Mouse (Mus musculus): ENCODE data around the gene Tpsb2. TPM values are rescaled to one million over a fixed set of nuclear protein-coding genes. Genes with fewer than 3 reads are reported as not detected.

Gene Tpsb2
- not detected for polyA plus RNA-seq (2017; shearing (Covaris generic))

GRCm38 (mm10) chr17:25366005-25366404 lies at the start of gene Tpsb2:
Gene Tpsb2 (plus strand): TSS chr17:25366305.

GRCm38 (mm10) chr17:25318354-25318753 lies 47.8 kb upstream of the Tpsb2 start, which contains the start of gene Prss29:
Gene Prss29 (plus strand): TSS chr17:25318654.

GRCm38 (mm10) chr17:25345462-25345861 lies 20.6 kb upstream of the Tpsb2 start, which contains the start of gene Tpsab1:
Gene Tpsab1 (minus strand): TSS chr17:25345562.

GRCm38 (mm10) chr17:25368973-25369372 lies 2.9 kb downstream of the Tpsb2 start, which contains the start of gene Tpsg1:
Gene Tpsg1 (plus strand): TSS chr17:25369273.

Other genes starting within 250 kb of the Tpsb2 start
- gene Ptx4, start 245.5 kb upstream of the Tpsb2 start, polyA plus RNA-seq (2017; shearing (Covaris generic)) = 0.71 TPM
- 23.9 TPM for gene Clcn7, start 232.9 kb upstream of the Tpsb2 start, polyA plus RNA-seq (2017; shearing (Covaris generic))
- gene Ccdc154, start 203.8 kb upstream of the Tpsb2 start, polyA plus RNA-seq (2017; shearing (Covaris generic)) = 0.26 TPM
- not detected for gene Gm38655, start 190.8 kb upstream of the Tpsb2 start, polyA plus RNA-seq (2017; shearing (Covaris generic))
- gene BC003965, start 181.8 kb upstream of the Tpsb2 start, polyA plus RNA-seq (2017; shearing (Covaris generic)) = 13.8 TPM
- gene Unkl, start 177.9 kb upstream of the Tpsb2 start, polyA plus RNA-seq (2017; shearing (Covaris generic)) = 47.9 TPM
- gene Gnptg, start 126.2 kb upstream of the Tpsb2 start, polyA plus RNA-seq (2017; shearing (Covaris generic)) = 155 TPM
- 41.2 TPM for gene Tsr3, start 126.1 kb upstream of the Tpsb2 start, polyA plus RNA-seq (2017; shearing (Covaris generic))
- 230 TPM for gene Baiap3, start 109.9 kb upstream of the Tpsb2 start, polyA plus RNA-seq (2017; shearing (Covaris generic))
- gene Ube2i, start 91.7 kb upstream of the Tpsb2 start, polyA plus RNA-seq (2017; shearing (Covaris generic)) = 654 TPM
- gene Prss34, start 67.9 kb upstream of the Tpsb2 start, polyA plus RNA-seq (2017; shearing (Covaris generic)) = 0.94 TPM
- not detected for gene Prss28, start 57.7 kb upstream of the Tpsb2 start, polyA plus RNA-seq (2017; shearing (Covaris generic))
- not detected for gene Prss29, start 47.7 kb upstream of the Tpsb2 start, polyA plus RNA-seq (2017; shearing (Covaris generic))
- 0.63 TPM for gene Tpsab1, start 20.7 kb upstream of the Tpsb2 start, polyA plus RNA-seq (2017; shearing (Covaris generic))
- not detected for gene Tpsg1, start 3.0 kb downstream of the Tpsb2 start, polyA plus RNA-seq (2017; shearing (Covaris generic))
- gene Cacna1h, start 67.5 kb downstream of the Tpsb2 start, polyA plus RNA-seq (2017; shearing (Covaris generic)) = not detected
- not detected for gene Tekt4, start 88.3 kb downstream of the Tpsb2 start, polyA plus RNA-seq (2017; shearing (Covaris generic))
- not detected for gene Sstr5, start 131.0 kb downstream of the Tpsb2 start, polyA plus RNA-seq (2017; shearing (Covaris generic))
- gene Sox8, start 204.4 kb downstream of the Tpsb2 start, polyA plus RNA-seq (2017; shearing (Covaris generic)) = not detected
- gene Lmf1, start 212.8 kb downstream of the Tpsb2 start, polyA plus RNA-seq (2017; shearing (Covaris generic)) = 15.7 TPM

Measured in effector memory CD4-positive, alpha-beta T cell, adult 7 months (primary cell).